Mouse (Mus musculus) left cerebral cortex, postnatal 36 days (tissue): ENCODE results near the gene Rnf222. TPM values are rescaled to one million over a fixed set of nuclear protein-coding genes. Genes with fewer than 3 reads are reported as not detected.

Experiments
- DNase-seq, 2 experiments: peaks; one replicate each; pipeline ENCODE4 v3.0.0; 2021 to 2022; ENCODE audit warnings: low spot score in 2 of 2, mixed read lengths in 1 of 2
- intact Hi-C: fragments of 180-260 bp; cut with DNase I; formaldehyde crosslinking; loops from one replicate; pipeline ENCODE4 v1.15.1; 2025
- total RNA-seq, 2 experiments: library from RNA; stranded (reverse); gene quantifications; 2 replicates each; pipeline ENCODE4 v1.2.3; 2021

Rnf222 gene
- not detected for total RNA-seq

GRCm38 (mm10) chr11:68888253-68888652 lies at the start of gene Rnf222:
TSS of gene Rnf222 (plus strand) at chr11:68888553.
- DNase-seq = no peak
- intact Hi-C loops = no loop called here

DNA sequence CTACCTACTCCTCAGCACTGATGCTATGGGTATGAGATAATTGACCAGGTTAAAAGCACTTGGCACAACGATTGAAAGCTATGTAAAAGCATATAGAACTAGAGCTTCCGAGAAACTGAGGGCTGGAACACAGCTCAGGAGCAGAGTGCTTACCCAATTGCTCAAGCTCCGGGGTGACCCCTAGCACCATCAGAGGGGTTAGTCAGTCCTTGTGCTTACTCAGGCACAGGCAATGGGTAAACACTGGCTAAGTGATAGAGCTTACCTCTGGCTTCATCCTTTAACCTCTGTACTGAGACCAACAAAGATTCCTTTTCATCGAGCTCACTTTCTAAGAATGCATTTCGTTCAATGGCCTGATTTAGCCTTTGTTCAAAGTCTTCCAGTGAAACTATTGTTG lies 48.7 kb upstream of the Rnf222 start:
- DNase-seq = no peak
- intact Hi-C loops = no loop called here

GRCm38 (mm10) chr11:68850862-68851261 lies 37.5 kb upstream of the Rnf222 start:
- DNase-seq = no peak
- intact Hi-C loops = no loop called here

DNA sequence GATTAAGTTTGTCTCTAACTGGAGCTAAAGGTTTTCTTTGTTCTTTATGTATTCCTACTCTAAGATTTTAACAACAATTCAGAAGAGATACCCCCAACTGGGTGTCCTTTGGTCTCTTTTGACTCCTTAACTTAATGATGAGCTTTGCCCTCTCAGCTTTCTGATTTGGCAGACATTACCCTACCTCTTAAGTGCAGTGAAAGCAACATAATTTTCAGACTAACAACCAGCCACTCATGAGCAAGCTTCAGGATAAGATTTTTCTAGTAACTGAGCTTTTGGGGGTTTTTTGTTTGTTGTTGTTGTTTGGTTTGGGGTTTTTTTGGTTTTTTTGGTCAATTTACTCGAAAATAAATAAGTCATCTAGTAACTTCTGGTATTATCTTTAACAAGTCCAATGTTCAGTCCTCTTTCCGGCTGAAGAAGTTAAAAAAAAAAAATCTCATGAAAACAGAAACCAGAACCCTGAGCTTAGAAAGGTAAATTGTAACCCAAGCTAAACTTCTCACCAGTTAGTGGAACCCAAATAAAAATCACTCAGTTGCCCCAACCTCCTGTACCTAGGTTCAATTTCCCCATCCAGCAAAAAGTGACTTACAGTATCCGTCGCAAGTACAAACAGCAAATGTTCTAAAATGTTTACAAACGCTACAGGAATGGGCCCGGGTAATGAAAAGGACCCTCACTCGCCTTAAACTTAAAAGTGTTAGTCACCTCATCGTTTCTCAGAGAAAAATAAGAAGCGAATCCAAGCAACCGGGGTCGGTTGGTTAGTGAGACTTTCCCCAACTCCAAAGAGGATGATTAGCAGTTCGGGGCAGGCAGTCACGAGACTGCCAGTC lies 36.5 kb upstream of the Rnf222 start:
- intact Hi-C loops = loop anchor here (2.0 kb wide), 1 partner anchor 49 kb away; the partner anchor contains the start of gene Rpl26

GRCm38 (mm10) chr11:68852486-68852901 lies 35.9 kb upstream of the Rnf222 start:
- intact Hi-C loops = loop anchor here (2.0 kb wide), 1 partner anchor 48 kb away; the partner anchor contains the start of gene Rpl26
- peak in 1 of 2 experiments; percentile 71 for DNase-seq

More for the DNA sequence above, 36.5 kb upstream of the Rnf222 start:
- no peak for DNase-seq

GRCm38 (mm10) chr11:68852932-68853409 lies 35.4 kb upstream of the Rnf222 start:
- DNase-seq = peak; percentile 100
- intact Hi-C loops = loop anchor here (2.0 kb wide), 1 partner anchor 48 kb away; the partner anchor contains the start of gene Rpl26

- intact Hi-C loops = loop anchor here (2.0 kb wide), 1 partner anchor 47 kb away; the partner anchor contains the start of gene Rpl26
Measured at GRCm38 (mm10) chr11:68853611-68854401, 34.5 kb upstream of the Rnf222 start.

GRCm38 (mm10) chr11:68854621-68855020 lies 33.7 kb upstream of the Rnf222 start:
- intact Hi-C loops = no loop called here
- no peak for DNase-seq

More at GRCm38 (mm10) chr11:68853611-68854401, 34.5 kb upstream of the Rnf222 start:
- DNase-seq = no peak

DNA sequence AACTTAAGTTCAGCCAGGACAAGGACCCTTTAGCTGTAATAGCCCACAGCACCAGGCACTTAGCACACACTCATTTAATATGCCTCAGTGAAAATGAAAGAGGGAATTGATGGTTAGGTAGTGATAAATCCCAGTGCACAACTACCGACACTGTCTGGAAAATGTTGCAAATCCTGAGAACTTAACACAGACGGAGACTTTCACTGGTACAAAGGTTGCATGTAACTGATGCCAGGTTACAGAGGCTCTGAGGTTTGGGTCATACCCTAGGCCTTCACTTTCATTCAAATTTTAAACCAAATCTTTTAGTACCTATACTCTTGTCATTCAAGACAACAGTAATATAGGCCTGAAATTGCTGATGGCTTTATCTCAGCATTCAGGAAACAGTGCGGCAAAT lies 31.0 kb upstream of the Rnf222 start:
- intact Hi-C loops = no loop called here
- no peak for DNase-seq

DNA sequence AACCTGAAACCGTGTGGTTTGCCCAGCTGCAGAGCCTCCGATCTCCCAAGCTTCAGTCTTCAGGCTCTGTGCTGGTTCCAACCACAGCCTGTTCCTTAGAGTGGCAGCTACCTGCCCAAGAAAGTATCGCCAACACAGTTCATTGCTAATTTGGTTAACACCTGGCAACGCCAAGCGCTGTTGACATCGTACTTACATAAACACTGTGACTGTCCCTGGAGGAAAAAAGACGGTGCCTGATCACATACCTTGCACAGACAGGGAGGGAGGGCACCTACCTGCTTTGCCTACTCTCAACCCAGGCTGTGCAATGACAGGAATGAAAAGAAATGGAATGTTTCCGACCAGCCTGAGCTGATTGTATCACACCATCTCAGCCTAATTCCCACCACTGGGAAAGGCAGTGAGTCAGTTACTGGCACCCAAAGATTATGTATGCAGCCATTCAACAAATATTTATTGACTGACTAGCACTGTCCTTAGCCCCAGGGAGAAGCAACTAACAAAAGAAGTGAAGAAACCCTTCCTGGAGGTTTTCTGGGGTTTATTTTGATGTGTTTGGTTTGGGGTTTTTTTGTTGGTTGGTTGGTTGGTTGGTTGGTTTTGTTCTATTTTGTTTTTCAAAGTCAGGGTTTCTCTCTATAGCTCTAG lies 28.3 kb upstream of the Rnf222 start:
- intact Hi-C loops = no loop called here
- no peak for DNase-seq

DNA sequence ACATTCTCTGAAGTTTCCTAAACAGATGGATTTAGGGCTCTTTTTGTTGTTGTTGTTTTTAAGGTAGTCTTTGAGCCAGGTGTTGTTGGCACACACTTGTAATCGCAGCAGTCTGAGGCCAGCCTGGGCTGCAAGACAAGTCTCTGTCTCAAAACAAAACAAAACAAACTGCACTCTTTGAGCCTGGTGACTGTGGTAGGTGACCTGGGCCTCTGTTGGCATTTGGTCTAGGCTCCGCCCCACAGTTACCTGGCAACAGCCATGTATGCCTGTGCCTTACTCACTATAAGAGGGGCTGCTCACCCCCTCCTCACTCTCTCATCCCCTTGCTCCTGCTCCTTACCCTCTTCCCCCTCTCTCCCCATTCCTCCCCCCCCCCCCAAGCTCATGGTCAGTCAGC lies 26.1 kb upstream of the Rnf222 start:
- intact Hi-C loops = no loop called here
- no peak for DNase-seq

DNA sequence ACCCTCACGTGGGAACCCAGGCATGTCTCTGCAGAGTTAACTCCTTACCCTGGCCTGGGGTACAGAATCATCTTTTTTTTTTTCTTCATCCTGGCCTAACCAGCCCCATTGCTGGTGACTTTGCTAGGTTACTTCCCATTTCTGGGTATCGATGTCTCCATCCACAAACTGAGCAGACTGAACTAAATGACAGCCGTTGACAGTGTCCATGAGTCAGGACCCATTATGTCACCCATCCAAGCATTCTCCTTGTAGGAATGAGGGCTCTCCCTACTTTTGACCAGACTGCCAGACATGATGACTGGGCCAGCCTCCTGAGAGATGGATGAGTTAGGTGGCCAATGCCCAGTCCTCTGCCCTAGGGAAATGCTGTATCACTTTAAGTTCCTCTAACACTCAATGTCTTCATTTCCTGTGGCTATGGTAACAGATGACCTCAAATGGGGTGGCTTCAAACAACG lies 24.7 kb upstream of the Rnf222 start:
- DNase-seq = no peak
- intact Hi-C loops = no loop called here

- intact Hi-C loops = no loop called here
- DNase-seq = peak in 1 of 2 experiments; percentile 16
Measured at GRCm38 (mm10) chr11:68864544-68865189, 23.7 kb upstream of the Rnf222 start.

GRCm38 (mm10) chr11:68871277-68871676 lies 17.1 kb upstream of the Rnf222 start:
- intact Hi-C loops = no loop called here
- no peak for DNase-seq

- DNase-seq = no peak
- intact Hi-C loops = no loop called here
Measured at GRCm38 (mm10) chr11:68871748-68872147, 16.6 kb upstream of the Rnf222 start, which contains the start of gene Ndel1. TSS of gene Ndel1 (minus strand) at chr11:68871858.

- intact Hi-C loops = no loop called here
- DNase-seq = peak in 1 of 2 experiments; percentile 30
Measured at GRCm38 (mm10) chr11:68874841-68875240, 13.5 kb upstream of the Rnf222 start.

DNA sequence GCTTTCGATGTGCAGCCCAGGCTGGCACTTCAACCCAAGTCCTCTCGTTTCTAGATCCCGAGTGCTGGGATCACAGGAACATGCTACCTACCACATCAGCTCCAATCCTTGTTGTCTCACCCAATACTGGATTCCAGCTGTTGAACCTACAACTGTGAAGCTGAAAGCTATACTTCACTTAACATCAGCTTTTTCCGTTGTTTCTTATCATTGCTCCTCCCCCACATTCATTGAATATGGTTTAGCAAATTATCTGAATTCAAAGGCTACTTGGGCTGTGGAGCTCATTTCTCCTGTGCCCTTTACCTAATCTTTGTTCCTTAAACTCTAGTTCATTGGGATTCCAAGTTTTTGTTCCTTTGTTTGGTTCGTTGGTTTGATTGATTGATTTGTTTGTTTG lies 9.5 kb upstream of the Rnf222 start:
- no peak for DNase-seq
- intact Hi-C loops = no loop called here

GRCm38 (mm10) chr11:68882107-68882506 lies 6.2 kb upstream of the Rnf222 start:
- intact Hi-C loops = no loop called here
- DNase-seq = no peak

- intact Hi-C loops = no loop called here
- DNase-seq = no peak
Measured at GRCm38 (mm10) chr11:68883843-68884242, 4.5 kb upstream of the Rnf222 start.
